Mouse (Mus musculus) heart, postnatal 4 days (tissue): ENCODE measurements around the gene Itpr1. TPM values are rescaled to one million over a fixed set of nuclear protein-coding genes. Genes with fewer than 3 reads are reported as not detected.

Experiments used
- DNase-seq: peaks from one replicate; pipeline ENCODE4 v3.0.0; 2021
- total RNA-seq, 2 experiments: library from RNA; stranded (reverse); gene quantifications; 2 replicates each; pipeline ENCODE4 v1.2.3; 2021

Gene Itpr1
- total RNA-seq, 2 experiments from 2014 or later: 71.8 to 73.6 TPM

DNA sequence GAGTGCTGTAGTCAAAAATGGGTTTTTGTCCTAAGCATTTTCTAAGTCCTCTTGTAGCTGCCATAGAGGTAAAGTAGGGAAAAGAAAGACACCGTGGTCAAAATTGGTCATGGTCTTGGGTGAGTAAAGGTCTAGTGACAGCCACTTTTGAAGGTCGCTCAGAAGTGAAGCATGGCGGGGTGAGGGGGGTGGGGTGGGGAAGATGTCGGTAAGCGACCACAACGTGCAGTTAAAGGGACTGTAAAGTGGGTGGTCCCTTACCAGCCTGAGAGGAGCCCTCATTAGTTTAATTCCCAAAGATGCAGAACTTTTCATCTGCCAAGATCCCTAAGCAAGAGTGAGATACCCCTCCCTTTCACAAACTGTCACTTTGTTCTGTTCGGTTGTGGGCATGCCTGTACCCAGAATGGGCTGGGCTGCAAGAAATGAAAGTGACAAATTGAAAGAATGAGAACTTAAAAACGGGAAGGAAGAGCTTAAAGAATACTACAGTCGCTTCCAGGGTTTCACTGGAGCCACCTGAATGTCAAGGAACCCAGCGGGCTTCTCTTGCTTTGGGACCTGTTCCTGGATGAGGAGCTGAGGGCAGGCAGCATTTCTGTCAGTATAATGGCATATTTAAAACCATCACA is 1.5 kb downstream of the Itpr1 start:
- DNase-seq: no peak

- DNase-seq: no peak
These were observed 3.2 kb downstream of the Itpr1 start for GRCm38 (mm10) chr6:108216091-108216490.

DNA sequence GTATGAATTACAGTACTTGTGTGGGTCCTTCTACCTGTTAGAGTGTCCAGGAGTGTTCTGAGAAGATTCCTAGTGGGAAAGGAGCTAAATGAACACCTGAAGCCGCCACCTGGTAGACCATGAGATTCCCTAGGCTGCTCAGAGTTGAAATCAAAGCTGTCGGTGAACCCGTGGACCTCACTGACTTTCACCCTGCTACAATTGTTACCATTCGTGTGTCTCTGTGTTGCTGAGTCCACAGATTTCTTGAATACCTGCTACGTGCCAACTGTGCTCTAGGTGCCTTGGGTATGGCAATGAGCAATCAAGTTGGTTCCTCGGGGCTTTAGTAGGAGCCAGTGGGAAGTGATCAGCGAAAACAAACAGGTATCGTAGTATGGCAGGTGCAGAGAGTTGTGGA is 3.9 kb downstream of the Itpr1 start:
- no peak for DNase-seq

- DNase-seq: no peak
These were observed 5.1 kb downstream of the Itpr1 start for GRCm38 (mm10) chr6:108217987-108218386.

GRCm38 (mm10) chr6:108222435-108222834 is 9.5 kb downstream of the Itpr1 start:
- no peak for DNase-seq

- DNase-seq: no peak
These were observed 10.0 kb downstream of the Itpr1 start for GRCm38 (mm10) chr6:108222875-108223274.

GRCm38 (mm10) chr6:108224361-108224760 is 11.5 kb downstream of the Itpr1 start:
- no peak for DNase-seq

DNA sequence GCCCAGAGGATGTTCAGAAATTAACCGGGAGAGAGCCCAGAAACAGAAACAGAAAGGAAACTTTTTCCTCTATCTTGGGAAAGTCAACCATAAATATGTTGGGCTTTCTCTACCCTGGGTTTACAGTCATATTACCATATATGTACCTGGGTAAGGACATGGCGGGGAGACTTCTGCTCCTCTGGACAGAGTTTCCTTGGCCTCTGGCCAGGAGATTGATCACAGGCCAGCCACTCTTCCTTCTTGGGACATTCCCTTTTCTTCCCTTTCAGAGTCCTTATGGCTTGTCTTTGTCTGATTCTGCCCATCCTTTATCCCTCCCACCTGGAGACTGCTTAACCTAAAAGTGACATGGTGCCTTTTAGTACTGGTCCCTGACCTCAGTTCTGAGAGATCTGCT is 12.1 kb downstream of the Itpr1 start:
- no peak for DNase-seq

DNA sequence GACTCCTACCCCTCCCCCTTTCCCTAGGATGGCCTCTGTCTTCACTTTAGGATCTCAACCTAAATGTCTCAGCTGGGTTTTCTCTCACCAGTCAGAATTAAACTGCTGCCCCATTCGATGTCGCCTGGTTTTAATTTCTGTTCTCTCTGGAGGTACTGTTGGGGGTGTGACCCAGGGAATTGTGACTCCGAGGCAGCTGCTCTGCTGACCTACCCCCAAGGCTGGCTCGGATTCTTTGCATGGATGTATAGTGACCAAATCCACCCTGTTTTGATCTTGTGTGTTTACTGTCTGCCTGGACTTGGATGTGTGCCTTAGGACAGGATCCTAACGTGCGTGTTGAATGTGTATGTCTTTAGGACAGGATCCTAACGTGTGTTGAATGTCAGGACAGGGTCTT is 13.3 kb downstream of the Itpr1 start:
- no peak for DNase-seq

- DNase-seq: no peak
These were observed 14.6 kb downstream of the Itpr1 start for GRCm38 (mm10) chr6:108227461-108227860.

- no peak for DNase-seq
These were observed 15.2 kb downstream of the Itpr1 start for GRCm38 (mm10) chr6:108228048-108228447.

- DNase-seq: no peak
These were observed 15.7 kb downstream of the Itpr1 start for GRCm38 (mm10) chr6:108228601-108229000.

DNA sequence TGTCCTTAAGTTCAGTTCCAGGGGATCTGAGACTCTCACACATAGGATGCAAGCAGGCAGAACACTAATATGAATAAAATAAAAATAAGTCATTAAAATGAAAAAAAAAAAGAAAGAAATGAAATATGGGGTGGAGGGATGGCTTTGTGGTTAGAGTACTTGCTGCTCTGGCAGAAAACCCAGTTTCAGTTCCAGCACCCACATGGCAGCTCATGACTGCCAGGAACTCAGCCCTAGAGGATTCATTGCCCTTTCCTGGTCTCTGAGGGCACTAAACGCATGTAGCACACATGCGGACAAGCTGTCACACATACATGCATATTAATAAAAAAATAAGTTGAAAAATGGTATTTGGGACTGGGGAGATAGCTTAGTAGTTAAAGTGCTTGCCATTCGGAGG is 17.7 kb downstream of the Itpr1 start:
- no peak for DNase-seq

- DNase-seq: no peak
These were observed 19.2 kb downstream of the Itpr1 start for GRCm38 (mm10) chr6:108231892-108232710.

DNA sequence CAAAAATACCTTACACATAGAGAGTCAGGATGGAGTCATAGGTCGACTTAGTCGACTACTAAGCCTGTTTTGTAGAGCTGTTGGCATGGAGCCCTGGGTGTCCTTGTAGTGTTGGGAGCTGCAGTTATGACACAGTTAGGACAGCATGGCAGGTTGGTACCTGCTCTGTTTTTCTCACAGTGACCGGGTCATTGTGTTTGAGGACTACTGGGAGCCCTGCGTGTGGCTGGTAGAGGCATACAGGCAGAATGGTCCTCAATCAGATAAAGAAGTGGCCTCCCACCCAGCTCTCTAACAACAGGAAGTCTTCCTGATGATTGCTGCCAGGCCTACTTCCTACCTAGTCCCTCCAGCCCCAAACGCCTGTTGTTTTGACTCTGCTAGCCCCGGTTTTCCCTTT is 20.2 kb downstream of the Itpr1 start:
- DNase-seq: peak; percentile 46

GRCm38 (mm10) chr6:108234536-108234935 is 21.6 kb downstream of the Itpr1 start:
- DNase-seq: no peak

DNA sequence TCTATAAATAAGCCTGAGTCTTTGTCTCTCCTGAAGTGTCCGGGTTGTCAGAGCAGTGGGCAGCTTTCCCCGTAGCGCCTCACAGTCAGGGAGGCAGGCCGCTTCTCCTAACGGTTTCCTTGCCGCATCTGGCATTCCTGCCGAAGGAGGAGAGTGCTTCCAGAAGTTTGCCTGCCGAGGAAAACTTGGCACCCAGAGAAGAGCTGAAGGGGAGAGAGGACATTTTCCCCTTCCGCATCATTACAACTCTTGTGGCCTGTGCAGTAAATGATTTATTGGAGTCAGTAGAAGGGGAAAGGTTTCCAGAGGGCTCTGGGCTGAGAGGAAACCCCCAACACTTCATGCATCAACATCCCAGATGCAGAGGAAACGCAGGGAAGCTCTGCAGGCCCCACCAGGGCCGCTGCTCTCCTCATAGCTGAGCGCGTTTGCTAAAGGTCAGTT is 22.8 kb downstream of the Itpr1 start:
- peak; percentile 45 for DNase-seq

DNA sequence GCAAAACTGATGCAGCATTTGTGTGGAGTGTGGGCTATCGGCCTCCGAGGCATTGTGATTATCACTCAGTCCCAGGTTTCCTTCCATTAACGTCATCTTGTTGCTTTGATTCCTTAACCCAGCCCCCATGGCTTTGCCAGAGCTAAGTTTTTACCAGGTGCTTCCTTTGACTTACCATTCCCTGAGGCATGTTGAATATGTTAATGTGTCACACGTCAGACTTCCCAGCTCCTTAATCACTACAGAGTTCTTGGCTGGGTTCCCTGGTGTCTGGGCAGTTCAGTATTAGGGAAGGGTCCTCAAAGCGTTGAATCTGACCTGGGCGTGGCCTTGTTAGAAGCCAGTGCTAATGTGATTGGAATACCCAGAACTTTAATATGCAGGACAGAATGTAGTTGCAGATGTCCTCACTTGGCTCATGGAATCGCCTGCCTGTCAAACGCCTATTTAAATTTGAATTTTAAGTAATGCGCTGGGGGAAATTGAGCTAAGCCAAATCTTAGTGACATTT is 23.6 kb downstream of the Itpr1 start:
- DNase-seq: peak; percentile 48

GRCm38 (mm10) chr6:108236996-108237395 is 24.1 kb downstream of the Itpr1 start:
- DNase-seq: no peak

- no peak for DNase-seq
These were observed 24.7 kb downstream of the Itpr1 start for GRCm38 (mm10) chr6:108237585-108237984.

- no peak for DNase-seq
These were observed 25.1 kb downstream of the Itpr1 start for GRCm38 (mm10) chr6:108238011-108238410.

- no peak for DNase-seq
These were observed 26.2 kb downstream of the Itpr1 start for GRCm38 (mm10) chr6:108239056-108239455.

GRCm38 (mm10) chr6:108240004-108240403 is 27.1 kb downstream of the Itpr1 start:
- DNase-seq: no peak

GRCm38 (mm10) chr6:108240754-108241153 is 27.9 kb downstream of the Itpr1 start:
- no peak for DNase-seq
